Mouse (Mus musculus): Measurements from ENCODE around the gene Stk11.

- TF ChIP-seq CTCF (IDR thresholded peaks at IDR 0.05; ENCODE audit: low read depth) (no peak), EP300 (IDR thresholded peaks at IDR 0.05; ENCODE audit: low read depth) (no peak)
Measured at GRCm38 (mm10) chr10:80072623-80073489, 42.7 kb upstream of the Stk11 start.
